Mouse (Mus musculus): ENCODE measurements around the gene Bcr. TPM values are rescaled to one million over a fixed set of nuclear protein-coding genes. Genes with fewer than 3 reads are reported as not detected.

Gene Bcr
- 17.8 and 23.2 TPM in 2 replicates for total RNA-seq (2023)

DNA sequence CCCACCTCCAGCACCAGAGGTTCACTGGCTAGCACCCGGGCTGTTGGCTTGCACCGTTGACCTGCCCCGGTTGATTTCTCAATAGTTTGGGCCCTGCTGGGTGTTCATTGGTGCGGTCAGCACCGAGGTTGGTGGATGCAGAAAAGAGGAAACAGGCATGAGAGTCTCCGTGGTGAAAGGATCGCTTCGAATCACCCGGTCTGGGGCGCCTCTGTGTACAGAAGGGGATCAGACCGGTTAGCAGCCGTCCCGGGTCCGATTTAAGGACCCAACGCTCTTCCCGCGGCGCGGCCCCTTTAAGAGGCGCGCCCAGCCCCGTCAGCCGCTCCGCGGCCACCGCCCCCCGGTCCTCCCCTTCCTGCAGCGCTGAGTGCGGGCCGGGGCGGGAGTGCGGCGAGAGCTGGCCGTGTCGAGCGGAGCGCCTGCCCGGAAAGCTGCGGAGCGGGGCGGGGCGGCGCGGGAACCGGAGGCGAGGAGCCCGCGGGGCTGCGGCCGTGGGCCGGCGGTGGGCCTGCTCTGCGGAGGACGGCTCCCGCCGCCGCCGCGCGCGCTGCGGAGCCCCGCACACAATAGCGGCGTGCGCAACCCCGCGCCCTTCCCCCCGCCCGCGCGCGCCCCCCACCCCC lies at the start of gene Bcr:
Bcr (plus strand) TSS at position 376 of the 626 bp plus-strand sequence.

DNA sequence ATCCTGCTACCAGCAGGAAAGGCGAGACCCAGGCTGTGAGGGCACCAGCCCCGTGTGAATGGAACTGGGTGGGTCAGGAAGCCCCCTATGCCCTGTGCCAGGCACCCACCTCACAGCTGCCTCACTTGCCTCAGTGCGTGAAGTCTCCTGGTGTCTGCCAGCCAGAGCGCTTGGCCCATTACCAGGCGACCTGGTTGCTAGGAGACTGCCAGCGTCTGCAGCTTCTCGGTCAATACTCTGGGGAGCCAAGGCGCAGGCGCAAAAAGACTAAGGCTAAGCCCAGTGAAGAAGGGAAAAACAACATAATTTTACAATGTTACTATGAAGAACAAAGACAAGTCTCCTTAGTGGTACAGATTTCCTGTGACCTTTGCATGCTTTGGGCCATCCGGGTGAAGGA lies 28.0 kb upstream of the Bcr start, which contains the start of gene Rsph14:
Rsph14 (minus strand) TSS at position 192 of the 400 bp plus-strand sequence.

GRCm38 (mm10) chr10:75036883-75037379 lies 23.5 kb upstream of the Bcr start, which contains the start of gene Rab36:
TSS of gene Rab36 (plus strand) at chr10:75037058.

DNA sequence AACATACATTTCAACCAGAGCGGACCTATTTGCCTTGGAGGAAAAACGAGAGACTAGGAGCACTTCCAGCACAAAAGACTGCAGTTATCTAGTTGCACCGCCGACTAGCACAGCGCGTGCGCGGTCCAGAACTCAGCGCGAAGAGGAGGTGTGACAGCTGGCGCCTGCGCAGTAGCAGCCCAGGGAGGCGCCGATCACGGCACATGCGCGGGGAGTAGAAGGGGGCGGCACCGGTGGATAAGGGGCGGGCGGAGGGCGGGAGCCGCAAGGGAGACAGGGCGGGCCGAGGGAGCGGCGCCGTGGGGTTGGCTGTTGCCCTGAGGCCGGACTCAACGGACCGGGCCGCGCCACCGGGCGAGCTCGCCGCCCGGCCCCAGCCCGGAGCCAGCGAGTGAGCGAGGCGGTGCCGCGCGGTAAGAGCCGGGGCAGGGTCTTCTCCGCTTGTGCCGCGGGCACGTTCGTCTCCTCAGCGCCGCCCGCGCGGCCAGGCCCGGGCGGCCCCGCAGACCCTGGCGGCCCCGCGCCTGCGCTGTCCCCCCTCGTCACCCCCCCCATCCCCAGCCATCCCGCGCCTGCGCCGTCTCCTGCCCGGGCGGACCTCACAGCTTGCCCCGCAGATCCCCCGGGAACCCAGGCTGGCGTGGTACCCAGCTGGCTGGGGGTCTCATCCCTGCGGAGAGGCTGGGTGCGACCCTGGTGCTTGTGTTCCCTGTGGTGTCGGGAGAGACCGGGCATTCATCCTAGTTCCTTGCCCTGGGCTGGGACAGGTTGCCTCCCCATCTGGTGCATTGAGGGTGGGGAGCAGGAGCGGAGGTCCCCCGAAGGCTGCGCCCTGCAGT lies 151.6 kb downstream of the Bcr start, which contains the start of gene Specc1l:
Specc1l (plus strand) TSS at position 267 of the 839 bp plus-strand sequence.

Other genes with a start within 250 kb of the Bcr start
- 0.68 and 1.3 TPM in 2 replicates for gene Gnaz, start 93.4 kb upstream of the Bcr start, total RNA-seq (2023)
- gene Rsph14, start 28.0 kb upstream of the Bcr start, total RNA-seq (2023): not detected in 2 replicates
- gene Rab36, start 23.5 kb upstream of the Bcr start, total RNA-seq (2023): 2.1 and 3.3 TPM in 2 replicates
- gene Specc1l, start 151.5 kb downstream of the Bcr start, total RNA-seq (2023): 15.4 and 17.1 TPM in 2 replicates

Data from neutrophil, adult 65 days (primary cell).